Mouse (Mus musculus) kidney, adult 2 months (tissue): ENCODE measurements at regions not wholly inside any gene's neighbourhood (a gene's known extent, or its start where the extent isn't known, plus 50 kb on each side); places are given as distances from the start of the nearest gene placed in this dataset.

Source experiments
- DNase-seq: peaks from one replicate; pipeline ENCODE4 v3.0.0; 2021
- H3K27ac ChIP-seq: fragments of 200-500 bp; 2 replicates; pipeline ENCODE4 v1.5.1; 2012; ENCODE audit warnings: low read depth, low read length, control low read depth, inconsistent platforms; ENCODE audit not compliant: insufficient read depth
- H3K27me3 ChIP-seq: fragments of 200-500 bp; replicated peaks from 2 replicates; pipeline ENCODE4 v1.6.1; 2012; ENCODE audit warnings: mild to moderate bottlenecking, moderate library complexity, low read length, inconsistent platforms; ENCODE audit not compliant: control insufficient read depth, insufficient read depth
- H3K36me3 ChIP-seq: fragments of 200-500 bp; 2 replicates; pipeline ENCODE4 v1.6.1; 2012; ENCODE audit warnings: mild to moderate bottlenecking, moderate library complexity, low read length, inconsistent platforms; ENCODE audit not compliant: control insufficient read depth, insufficient read depth
- H3K4me1 ChIP-seq: fragments of 200-500 bp; 2 replicates; pipeline ENCODE4 v1.6.1; 2011; ENCODE audit warnings: low read length; ENCODE audit not compliant: control insufficient read depth, insufficient read depth
- H3K4me3 ChIP-seq: fragments of 200-500 bp; 2 replicates; pipeline ENCODE4 v1.5.1; 2011; ENCODE audit warnings: mild to moderate bottlenecking, low read depth, low read length, control low read depth; ENCODE audit not compliant: insufficient read depth
- CTCF ChIP-seq: fragments of 200-500 bp; conservative IDR thresholded peaks from 2 replicates; pipeline ENCODE4 v1.5.1; 2011; ENCODE audit warnings: low read depth, mild to moderate bottlenecking, control low read depth, low read length, moderate library complexity, mixed read lengths; ENCODE audit not compliant: insufficient read depth, insufficient read length
- POLR2A ChIP-seq: fragments of 200-500 bp; IDR thresholded peaks from one replicate; pipeline ENCODE4 v1.6.1; 2011; ENCODE audit warnings: low read depth, low read length, control low read depth
- WGBS: fragments of 180-500 bp; shearing (Covaris S2); methylation state at CpG from one replicate; pipeline ENCODE4 v1.1.7; 2018; 5-methylcytosine and 5-hydroxymethylcytosine counted together

DNA sequence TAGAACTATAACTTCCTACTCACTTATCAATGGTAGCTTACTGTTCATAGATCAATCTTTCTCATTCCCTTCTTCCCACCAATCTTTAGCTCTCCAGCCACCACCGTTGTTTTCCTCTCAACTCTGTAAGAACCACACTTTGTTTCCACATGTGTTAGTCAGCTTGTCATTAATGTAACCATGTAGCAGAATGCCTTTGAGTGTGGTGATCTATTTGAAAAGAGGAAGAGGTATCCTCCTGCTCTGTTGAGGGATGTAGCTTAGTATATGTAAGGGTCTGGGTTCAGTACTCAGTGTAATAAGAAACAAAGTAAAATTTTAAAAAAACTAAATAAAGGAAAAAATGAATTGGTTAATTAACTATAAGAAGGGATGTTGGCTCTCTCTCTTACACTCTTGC lies 63.7 kb upstream of the Cep85l start:
- H3K27me3 ChIP-seq: no peaks in the 10 kb centered on the region
- WGBS: 88% methylated on average over 1 of the region's 1 CpGs
- H3K27ac ChIP-seq: no peak overlapping the region
- TF ChIP-seq POLR2A (no peak), CTCF (no peak)
- H3K4me1 ChIP-seq: no peaks in the 10 kb centered on the region
- H3K4me3 ChIP-seq: no peak overlapping the region
- DNase-seq: no peak
- no peaks in the 10 kb centered on the region for H3K36me3 ChIP-seq

DNA sequence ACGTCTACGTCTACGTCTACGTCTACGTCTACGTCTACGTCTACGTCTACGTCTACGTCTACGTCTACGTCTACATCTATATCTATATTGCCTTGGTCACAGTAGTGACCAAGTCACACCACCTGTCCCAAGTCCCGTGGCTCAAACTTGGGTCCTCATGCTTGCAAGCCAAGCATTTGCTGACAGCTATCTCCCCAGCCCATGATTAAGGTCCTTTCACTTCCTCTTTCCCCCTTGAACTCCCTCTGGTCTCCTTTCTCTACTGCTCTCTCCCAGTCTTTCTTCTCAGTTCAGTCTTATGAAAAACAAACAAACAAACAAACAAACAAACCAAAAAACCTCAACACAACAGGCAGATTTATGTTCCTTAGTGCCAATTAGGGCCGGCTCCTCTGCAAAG lies 63.2 kb upstream of the Cep85l start:
- Histone ChIP-seq H3K36me3 (no peaks in the 10 kb centered on the region), H3K4me3 (no peak overlapping the region), H3K27me3 (no peaks in the 10 kb centered on the region), H3K27ac (no peak overlapping the region), H3K4me1 (peaks cover under 1% of the 10 kb centered on the region; the same call in 1 of the 2 replicates)
- 96% methylated on average over 14 of the region's 14 CpGs for WGBS
- no peak for DNase-seq
- no peak for TF ChIP-seq CTCF
- TF ChIP-seq POLR2A: no peak

GRCm38 (mm10) chr10:53440251-53440650 lies 60.5 kb upstream of the Cep85l start:
- no peak for DNase-seq
- TF ChIP-seq CTCF (no peak), POLR2A (no peak)
- WGBS: 87% methylated on average over 1 of the region's 1 CpGs

DNA sequence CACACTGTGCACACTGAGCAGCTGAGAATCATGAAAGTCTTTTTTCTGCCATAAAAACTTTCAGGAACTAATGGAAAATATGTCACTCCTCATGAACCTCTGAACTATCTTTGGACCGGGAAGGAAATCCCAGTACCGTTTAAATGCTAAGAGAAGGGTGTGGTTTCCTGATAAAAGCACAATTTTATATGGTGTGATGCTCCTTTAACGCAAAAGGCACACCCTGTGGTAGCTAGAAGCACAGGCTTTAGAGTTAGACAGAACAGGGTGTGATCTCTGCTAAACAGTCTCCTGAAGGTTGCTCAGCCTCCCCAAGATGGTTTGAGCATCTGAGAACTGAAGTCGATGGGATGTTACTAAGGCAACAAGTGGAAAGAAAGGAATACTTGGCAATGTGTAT lies 58.6 kb upstream of the Cep85l start:
- Histone ChIP-seq H3K36me3 (no peaks in the 10 kb centered on the region), H3K27ac (peak overlapping the region; percentile 76), H3K4me1 (peaks cover 10% of the 10 kb centered on the region), H3K4me3 (no peak overlapping the region), H3K27me3 (no peaks in the 10 kb centered on the region)
- TF ChIP-seq CTCF (no peak), POLR2A (no peak)
- DNase-seq: peak; percentile 67
- 56% methylated on average over 4 of the region's 4 CpGs for WGBS

More at GRCm38 (mm10) chr10:53440251-53440650, 60.5 kb upstream of the Cep85l start:
- no peak overlapping the region for H3K4me3 ChIP-seq
- no peak overlapping the region for H3K27ac ChIP-seq
- H3K36me3 ChIP-seq: no peaks in the 10 kb centered on the region
- H3K4me1 ChIP-seq: peaks cover 6% of the 10 kb centered on the region
- H3K27me3 ChIP-seq: no peaks in the 10 kb centered on the region

DNA sequence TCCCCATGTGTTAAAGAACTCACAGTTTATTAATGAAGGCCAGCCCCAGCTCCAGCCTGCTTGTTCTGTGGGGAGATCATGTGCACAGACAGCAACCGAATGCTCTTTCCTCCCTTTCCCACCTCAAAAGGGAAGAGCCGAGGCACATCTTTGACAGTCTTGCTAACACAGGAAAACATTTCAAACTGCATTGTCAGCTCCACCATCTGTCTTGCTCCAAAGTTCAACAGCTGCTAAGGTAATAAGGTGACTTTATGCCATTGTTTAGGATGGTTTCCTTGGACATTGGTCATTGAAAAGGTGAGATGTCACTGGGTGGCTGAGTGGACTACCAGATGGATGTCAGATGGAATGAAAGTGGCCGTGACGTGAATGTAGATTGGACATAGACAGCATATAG lies 58.0 kb upstream of the Cep85l start:
- H3K4me3 ChIP-seq: no peak overlapping the region
- no peaks in the 10 kb centered on the region for H3K27me3 ChIP-seq
- H3K27ac ChIP-seq: peak overlapping the region; percentile 80
- WGBS: 64% methylated on average over 4 of the region's 4 CpGs
- peaks cover 10% of the 10 kb centered on the region for H3K4me1 ChIP-seq
- no peak for DNase-seq
- TF ChIP-seq POLR2A (no peak), CTCF (no peak)
- H3K36me3 ChIP-seq: no peaks in the 10 kb centered on the region

DNA sequence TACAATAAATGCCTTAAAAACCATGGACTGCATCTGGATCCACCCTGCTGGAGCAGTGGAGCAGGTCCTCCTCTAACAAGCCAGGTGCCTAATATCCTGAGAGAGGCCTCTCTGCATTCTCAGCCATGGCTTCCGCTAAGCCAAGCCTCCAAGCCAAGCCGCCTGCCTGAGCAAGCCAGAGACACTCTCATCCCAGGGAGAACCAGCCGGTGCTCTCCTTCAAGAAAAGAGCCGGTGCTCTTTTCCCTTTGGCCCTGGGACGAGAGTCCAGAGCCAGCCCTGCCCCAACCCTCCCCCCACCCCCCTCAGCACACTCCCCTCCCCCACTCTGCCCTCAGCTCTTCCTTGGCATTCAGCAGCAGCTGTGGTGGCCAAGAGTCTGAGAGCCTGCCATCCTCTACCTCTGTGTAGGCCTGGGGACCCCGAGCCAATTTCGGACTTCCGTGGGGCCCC lies 56.3 kb upstream of the Cep85l start:
- no peak overlapping the region for H3K4me3 ChIP-seq
- DNase-seq: peak; percentile 56
- H3K27ac ChIP-seq: 0 out of 2 replicates have a peak overlapping the region, but pooled peaks have one; percentile 58
- H3K4me1 ChIP-seq: peaks cover 10% of the 10 kb centered on the region
- no peaks in the 10 kb centered on the region for H3K27me3 ChIP-seq
- TF ChIP-seq CTCF (no peak), POLR2A (no peak)
- H3K36me3 ChIP-seq: no peaks in the 10 kb centered on the region
- 85% methylated on average over 8 of the region's 8 CpGs for WGBS

DNA sequence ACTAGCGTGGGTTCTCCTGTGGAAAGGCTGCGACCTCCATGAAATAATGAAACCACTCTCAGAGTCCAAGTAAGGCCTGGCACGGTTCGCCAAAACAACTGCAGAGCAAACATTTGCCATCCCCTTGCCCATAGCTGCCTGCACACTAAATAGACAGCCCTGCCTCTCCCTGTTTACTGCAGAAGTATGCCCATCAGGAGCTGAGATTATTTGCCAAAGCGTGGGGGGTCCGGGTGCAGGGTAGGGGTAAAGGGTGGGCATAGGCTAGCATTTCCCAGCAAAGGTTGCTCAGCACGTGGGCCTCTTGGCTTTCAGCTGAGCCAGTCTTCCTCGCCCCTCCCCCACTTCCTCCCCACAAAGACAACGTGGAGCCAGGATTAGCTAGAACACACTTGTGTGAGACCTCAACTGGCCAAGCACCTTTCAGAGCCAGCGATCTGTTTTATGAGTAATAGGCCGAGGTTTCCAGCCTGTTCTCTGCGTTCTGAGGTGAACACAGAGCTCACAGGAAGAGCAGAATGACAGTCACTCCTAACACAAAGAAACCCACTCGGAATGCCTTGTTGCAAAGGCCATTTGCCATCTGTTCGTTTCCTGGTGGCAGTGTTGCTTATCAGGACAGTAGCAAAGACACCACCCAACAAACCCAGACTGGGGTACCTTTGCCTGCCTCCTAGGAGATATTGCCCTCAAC lies 55.6 kb upstream of the Cep85l start:
- Histone ChIP-seq H3K27ac (peak overlapping the region; percentile 73), H3K36me3 (no peaks in the 10 kb centered on the region), H3K4me1 (peaks cover 10% of the 10 kb centered on the region), H3K4me3 (no peak overlapping the region), H3K27me3 (no peaks in the 10 kb centered on the region)
- peak; percentile 91 for DNase-seq
- TF ChIP-seq CTCF: no peak
- no peak for TF ChIP-seq POLR2A
- 40% methylated on average over 14 of the region's 14 CpGs for WGBS
